Mouse (Mus musculus): ENCODE data around the gene Xylt1. TPM values are rescaled to one million over a fixed set of nuclear protein-coding genes. Genes with fewer than 3 reads are reported as not detected.

The Xylt1 gene
- total RNA-seq, 2 experiments from 2014 or later, result 4.6 to 6.2 TPM

GRCm38 (mm10) chr7:117394380-117394779 lies 13.6 kb downstream of the Xylt1 start:
- no peak for DNase-seq

GRCm38 (mm10) chr7:117395511-117395910 lies 14.7 kb downstream of the Xylt1 start:
- no peak for DNase-seq

- DNase-seq, result no peak
Observed at GRCm38 (mm10) chr7:117397877-117398276, 17.1 kb downstream of the Xylt1 start.

- no peak for DNase-seq
Observed at GRCm38 (mm10) chr7:117399971-117400370, 19.2 kb downstream of the Xylt1 start.

- DNase-seq, result no peak
Observed at GRCm38 (mm10) chr7:117401581-117401980, 20.8 kb downstream of the Xylt1 start.

- no peak for DNase-seq
Observed at GRCm38 (mm10) chr7:117406336-117406735, 25.6 kb downstream of the Xylt1 start.

- DNase-seq, result no peak
Observed at GRCm38 (mm10) chr7:117409268-117409988, 28.6 kb downstream of the Xylt1 start.

GRCm38 (mm10) chr7:117411874-117412273 lies 31.1 kb downstream of the Xylt1 start:
- DNase-seq, result no peak

GRCm38 (mm10) chr7:117412405-117412804 lies 31.6 kb downstream of the Xylt1 start:
- peak; percentile 73 for DNase-seq

- DNase-seq, result peak; percentile 54
Observed at GRCm38 (mm10) chr7:117414341-117415008, 33.7 kb downstream of the Xylt1 start.

GRCm38 (mm10) chr7:117415009-117415363 lies 34.2 kb downstream of the Xylt1 start:
- no peak for DNase-seq

GRCm38 (mm10) chr7:117419041-117419440 lies 38.3 kb downstream of the Xylt1 start:
- no peak for DNase-seq

GRCm38 (mm10) chr7:117419846-117420245 lies 39.1 kb downstream of the Xylt1 start:
- DNase-seq, result no peak

- no peak for DNase-seq
Observed at GRCm38 (mm10) chr7:117420301-117420700, 39.5 kb downstream of the Xylt1 start.

GRCm38 (mm10) chr7:117420836-117421566 lies 40.2 kb downstream of the Xylt1 start:
- DNase-seq, result no peak

- no peak for DNase-seq
Observed at GRCm38 (mm10) chr7:117424841-117425240, 44.1 kb downstream of the Xylt1 start.

GRCm38 (mm10) chr7:117426366-117426765 lies 45.6 kb downstream of the Xylt1 start:
- no peak for DNase-seq

GRCm38 (mm10) chr7:117428690-117429224 lies 48.0 kb downstream of the Xylt1 start:
- DNase-seq, result no peak

GRCm38 (mm10) chr7:117429483-117429882 lies 48.7 kb downstream of the Xylt1 start:
- no peak for DNase-seq

- DNase-seq, result no peak
Observed at GRCm38 (mm10) chr7:117429895-117430294, 49.1 kb downstream of the Xylt1 start.

- no peak for DNase-seq
Observed at GRCm38 (mm10) chr7:117430361-117430935, 49.7 kb downstream of the Xylt1 start.

- DNase-seq, result no peak
Observed at GRCm38 (mm10) chr7:117433641-117434040, 52.9 kb downstream of the Xylt1 start.

- no peak for DNase-seq
Observed at GRCm38 (mm10) chr7:117435091-117435490, 54.3 kb downstream of the Xylt1 start.

All from gastrocnemius, postnatal 25 days (tissue).